Mouse (Mus musculus): Measurements from ENCODE around the gene Eci3. TPM values are rescaled to one million over a fixed set of nuclear protein-coding genes. Genes with fewer than 3 reads are reported as not detected.
"Not testable (repeated sequence)": the region's sequence is repeated elsewhere in the genome, so short reads cannot be mapped to it uniquely, and the experiment has no call there.

The Eci3 gene
- polyA plus RNA-seq, 1 experiment from 2014 or later: 1.1 TPM

- no peak for ATAC-seq (ENCODE audit: low FRiP score)
- H3K4me1 ChIP-seq (replicated peaks; ENCODE audit: control insufficient read depth, insufficient read depth, low read length): no peaks in the 10 kb centered on the region
- H3K36me3 ChIP-seq (replicated peaks; ENCODE audit: control insufficient read depth, insufficient read depth): peaks cover 48% of the 10 kb centered on the region
- H3K4me3 ChIP-seq (replicated peaks; ENCODE audit: low read length): no peak overlapping the region
- H3K9me3 ChIP-seq (ENCODE audit: control insufficient read depth, low read length): no peaks in the 10 kb centered on the region
- no peak overlapping the region for H3K4me2 ChIP-seq (replicated peaks)
- no peak overlapping the region for H3K27ac ChIP-seq
- WGBS: 98% methylated on average over 3 of the region's 3 CpGs
- no peaks in the 10 kb centered on the region for H3K27me3 ChIP-seq (ENCODE audit: control insufficient read depth, insufficient read depth, low read length)
- H3K9ac ChIP-seq: no peak overlapping the region
- DNase-seq (ENCODE audit: low spot score): no peak
These were observed 13.8 kb upstream of the Eci3 start for GRCm38 (mm10) chr13:34977410-34977809.

- Histone ChIP-seq H3K9me3 (ENCODE audit: control insufficient read depth, low read length) (no peaks in the 10 kb centered on the region), H3K36me3 (replicated peaks; ENCODE audit: control insufficient read depth, insufficient read depth) (peaks cover 40% of the 10 kb centered on the region), H3K27ac (no peak overlapping the region), H3K27me3 (ENCODE audit: control insufficient read depth, insufficient read depth, low read length) (no peaks in the 10 kb centered on the region), H3K4me3 (replicated peaks; ENCODE audit: low read length) (no peak overlapping the region), H3K9ac (no peak overlapping the region), H3K4me2 (replicated peaks) (no peak overlapping the region), H3K4me1 (replicated peaks; ENCODE audit: control insufficient read depth, insufficient read depth, low read length) (no peaks in the 10 kb centered on the region)
- no peak for DNase-seq (ENCODE audit: low spot score)
- ATAC-seq (ENCODE audit: low FRiP score): no peak
- WGBS: 95% methylated on average over 4 of the region's 4 CpGs
These were observed 12.5 kb upstream of the Eci3 start for GRCm38 (mm10) chr13:34976116-34976515.

DNA sequence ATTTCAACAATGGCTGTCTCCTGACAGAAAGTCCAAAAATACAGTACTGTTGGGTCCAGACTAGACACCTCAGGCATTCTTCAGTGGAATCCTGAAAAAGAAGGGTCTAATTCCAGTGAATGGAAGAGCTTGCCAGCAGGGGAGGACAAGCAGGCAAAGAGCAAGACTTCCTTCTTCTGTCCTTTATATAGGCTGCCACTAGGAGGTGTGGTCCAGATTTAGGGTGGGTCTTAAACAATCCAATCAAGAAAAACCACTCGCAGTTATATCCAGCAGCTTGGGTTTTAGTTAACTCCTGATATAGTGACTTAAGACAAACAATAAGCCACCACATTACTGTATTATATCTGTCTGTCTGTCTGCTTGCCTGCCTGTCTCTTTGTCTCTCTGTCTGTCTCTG lies 10.2 kb upstream of the Eci3 start:
- H3K9ac ChIP-seq: no peak overlapping the region
- WGBS: 64% methylated on average over 1 of the region's 1 CpGs
- H3K4me3 ChIP-seq (replicated peaks; ENCODE audit: low read length): no peak overlapping the region
- no peaks in the 10 kb centered on the region for H3K27me3 ChIP-seq (ENCODE audit: control insufficient read depth, insufficient read depth, low read length)
- H3K4me1 ChIP-seq (replicated peaks; ENCODE audit: control insufficient read depth, insufficient read depth, low read length): no peaks in the 10 kb centered on the region
- DNase-seq (ENCODE audit: low spot score) (no peak), ATAC-seq (ENCODE audit: low FRiP score) (no peak)
- H3K27ac ChIP-seq: no peak overlapping the region
- H3K4me2 ChIP-seq (replicated peaks): no peak overlapping the region
- H3K9me3 ChIP-seq (ENCODE audit: control insufficient read depth, low read length): no peaks in the 10 kb centered on the region
- H3K36me3 ChIP-seq (replicated peaks; ENCODE audit: control insufficient read depth, insufficient read depth): peaks cover 19% of the 10 kb centered on the region

DNA sequence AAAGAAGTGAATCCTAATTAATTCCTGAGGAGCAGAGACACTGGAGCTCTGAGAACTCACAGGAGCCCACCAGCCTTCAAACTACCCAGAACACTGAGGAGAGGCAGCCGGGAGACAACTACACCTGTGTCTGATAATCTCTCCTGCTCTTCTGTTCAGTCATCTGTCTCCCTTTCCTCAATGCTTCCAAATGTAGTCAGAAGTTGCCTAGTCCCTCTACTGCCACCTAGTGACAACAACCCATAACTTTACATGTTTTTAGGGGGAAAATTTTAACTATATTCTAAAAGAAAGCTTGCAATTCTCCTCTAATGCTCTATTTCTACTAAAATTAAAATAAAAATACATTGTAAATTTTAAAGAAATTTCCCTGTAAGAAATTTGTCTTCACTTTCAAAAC lies 9.5 kb upstream of the Eci3 start:
- no peaks in the 10 kb centered on the region for H3K27me3 ChIP-seq (ENCODE audit: control insufficient read depth, insufficient read depth, low read length)
- no peak overlapping the region for H3K9ac ChIP-seq
- no peaks in the 10 kb centered on the region for H3K9me3 ChIP-seq (ENCODE audit: control insufficient read depth, low read length)
- peaks cover 13% of the 10 kb centered on the region for H3K36me3 ChIP-seq (replicated peaks; ENCODE audit: control insufficient read depth, insufficient read depth)
- WGBS: 36% methylated on average over 1 of the region's 1 CpGs
- no peak overlapping the region for H3K4me3 ChIP-seq (replicated peaks; ENCODE audit: low read length)
- H3K27ac ChIP-seq: no peak overlapping the region
- no peaks in the 10 kb centered on the region for H3K4me1 ChIP-seq (replicated peaks; ENCODE audit: control insufficient read depth, insufficient read depth, low read length)
- DNase-seq (ENCODE audit: low spot score) (peak; percentile 44), ATAC-seq (ENCODE audit: low FRiP score) (no peak)
- no peak overlapping the region for H3K4me2 ChIP-seq (replicated peaks)

DNA sequence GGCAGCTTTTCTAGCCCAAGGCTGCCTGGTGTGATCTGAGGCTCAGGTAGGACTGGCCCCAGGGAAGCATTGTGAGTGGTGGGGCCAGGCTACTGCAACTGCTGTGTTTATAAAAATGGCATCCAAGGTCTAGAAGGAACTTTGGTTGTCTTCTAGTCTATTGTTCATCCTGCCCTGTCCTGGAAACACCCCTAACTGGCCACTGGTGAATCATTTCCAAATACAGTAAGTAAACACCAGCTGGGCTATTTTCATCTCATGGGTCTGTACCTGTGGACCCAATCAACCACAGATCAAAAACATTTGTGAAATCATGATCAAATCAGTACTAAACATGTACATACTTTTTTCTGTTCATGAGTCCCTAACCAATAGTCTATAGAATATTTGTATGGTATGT lies 8.8 kb upstream of the Eci3 start:
- not testable (repeated sequence) for H3K27ac ChIP-seq; H3K4me1 ChIP-seq (replicated peaks; ENCODE audit: control insufficient read depth, insufficient read depth, low read length); H3K9me3 ChIP-seq (ENCODE audit: control insufficient read depth, low read length); DNase-seq (ENCODE audit: low spot score); H3K9ac ChIP-seq; H3K4me3 ChIP-seq (replicated peaks; ENCODE audit: low read length); ATAC-seq (ENCODE audit: low FRiP score); H3K36me3 ChIP-seq (replicated peaks; ENCODE audit: control insufficient read depth, insufficient read depth); H3K4me2 ChIP-seq (replicated peaks); H3K27me3 ChIP-seq (ENCODE audit: control insufficient read depth, insufficient read depth, low read length)

GRCm38 (mm10) chr13:34965647-34966046 lies 2.0 kb upstream of the Eci3 start:
- H3K27me3 ChIP-seq (ENCODE audit: control insufficient read depth, insufficient read depth, low read length); H3K27ac ChIP-seq; H3K4me2 ChIP-seq (replicated peaks); H3K4me3 ChIP-seq (replicated peaks; ENCODE audit: low read length); H3K9me3 ChIP-seq (ENCODE audit: control insufficient read depth, low read length); H3K36me3 ChIP-seq (replicated peaks; ENCODE audit: control insufficient read depth, insufficient read depth); ATAC-seq (ENCODE audit: low FRiP score); DNase-seq (ENCODE audit: low spot score); H3K9ac ChIP-seq: not testable (repeated sequence)
- H3K4me1 ChIP-seq (replicated peaks; ENCODE audit: control insufficient read depth, insufficient read depth, low read length): peaks cover 11% of the 10 kb centered on the region
- 74% methylated on average over 9 of the region's 9 CpGs for WGBS

- no peak overlapping the region for H3K27ac ChIP-seq
- H3K9ac ChIP-seq: peak overlapping the region; percentile 51; the same call in 1 of the 2 replicates
- ATAC-seq (ENCODE audit: low FRiP score) (no peak), DNase-seq (ENCODE audit: low spot score) (no peak)
- H3K9me3 ChIP-seq (ENCODE audit: control insufficient read depth, low read length): no peaks in the 10 kb centered on the region
- H3K4me2 ChIP-seq (replicated peaks): peak overlapping the region; percentile 77
- H3K36me3 ChIP-seq (replicated peaks; ENCODE audit: control insufficient read depth, insufficient read depth): no peaks in the 10 kb centered on the region
- H3K4me3 ChIP-seq (replicated peaks; ENCODE audit: low read length): peak overlapping the region; percentile 37
- H3K27me3 ChIP-seq (ENCODE audit: control insufficient read depth, insufficient read depth, low read length): peaks cover 7% of the 10 kb centered on the region
- peaks cover 11% of the 10 kb centered on the region for H3K4me1 ChIP-seq (replicated peaks; ENCODE audit: control insufficient read depth, insufficient read depth, low read length)
- 13% methylated on average over 5 of the region's 5 CpGs for WGBS
These were observed 1.3 kb upstream of the Eci3 start for GRCm38 (mm10) chr13:34964866-34965265.

- ATAC-seq (ENCODE audit: low FRiP score): no peak
- 4% methylated on average over 14 of the region's 14 CpGs for WGBS
- peak; percentile 35 for DNase-seq (ENCODE audit: low spot score)
These were observed 809 bp upstream of the Eci3 start for GRCm38 (mm10) chr13:34964419-34964818.

DNA sequence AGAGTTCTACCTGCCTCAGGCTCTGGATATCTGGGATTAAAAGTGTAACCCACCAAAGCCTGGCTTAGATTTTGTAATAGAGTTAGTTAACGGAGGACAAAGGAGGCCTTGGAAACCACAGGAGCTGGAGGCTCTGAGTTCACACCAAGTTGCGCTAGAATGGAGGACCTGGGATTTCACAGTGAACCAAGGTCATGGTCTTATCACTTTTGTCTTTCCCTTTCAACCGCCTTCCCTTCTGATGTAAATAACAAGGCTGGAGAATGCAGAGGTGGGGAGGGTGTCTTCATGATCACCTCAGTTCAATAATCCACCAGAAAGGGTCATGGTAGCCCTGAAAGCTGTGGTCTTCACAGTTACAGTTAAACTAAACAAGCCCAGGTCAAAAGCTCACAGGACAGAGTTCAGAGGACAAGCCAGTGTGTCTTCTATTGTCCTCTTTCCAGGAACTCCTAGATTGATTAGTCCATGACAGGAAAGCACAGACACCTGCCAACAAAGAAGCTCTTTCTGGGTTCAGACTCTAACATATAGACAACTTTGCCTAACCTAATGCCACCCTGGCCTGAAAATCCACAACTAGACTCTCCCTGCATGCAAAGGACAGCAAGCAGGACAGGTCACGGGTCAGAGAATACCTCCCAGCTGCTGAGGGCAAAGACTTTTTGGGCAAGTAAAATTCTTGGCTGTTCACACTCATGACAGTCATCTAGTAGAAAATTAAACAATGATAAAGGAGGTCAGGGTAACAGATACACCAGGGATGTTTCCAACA lies 2.4 kb downstream of the Eci3 start:
- Histone ChIP-seq H3K4me1 (replicated peaks; ENCODE audit: control insufficient read depth, insufficient read depth, low read length) (peaks cover 11% of the 10 kb centered on the region), H3K9me3 (ENCODE audit: control insufficient read depth, low read length) (no peaks in the 10 kb centered on the region), H3K4me3 (replicated peaks; ENCODE audit: low read length) (no peak overlapping the region), H3K27me3 (ENCODE audit: control insufficient read depth, insufficient read depth, low read length) (peaks cover 7% of the 10 kb centered on the region), H3K9ac (no peak overlapping the region), H3K27ac (no peak overlapping the region), H3K36me3 (replicated peaks; ENCODE audit: control insufficient read depth, insufficient read depth) (no peaks in the 10 kb centered on the region), H3K4me2 (replicated peaks) (no peak overlapping the region)
- DNase-seq (ENCODE audit: low spot score) (no peak), ATAC-seq (ENCODE audit: low FRiP score) (no peak)
- WGBS: 87% methylated on average over 4 of the region's 4 CpGs

More at GRCm38 (mm10) chr13:34964419-34964818, 809 bp upstream of the Eci3 start:
- H3K9me3 ChIP-seq (ENCODE audit: control insufficient read depth, low read length): no peaks in the 10 kb centered on the region
- peak overlapping the region; percentile 51 for H3K9ac ChIP-seq
- peaks cover 7% of the 10 kb centered on the region for H3K27me3 ChIP-seq (ENCODE audit: control insufficient read depth, insufficient read depth, low read length)
- peak overlapping the region; percentile 77 for H3K4me2 ChIP-seq (replicated peaks)
- peaks cover 11% of the 10 kb centered on the region for H3K4me1 ChIP-seq (replicated peaks; ENCODE audit: control insufficient read depth, insufficient read depth, low read length)
- H3K27ac ChIP-seq: no peak overlapping the region
- H3K4me3 ChIP-seq (replicated peaks; ENCODE audit: low read length): peak overlapping the region; percentile 37
- no peaks in the 10 kb centered on the region for H3K36me3 ChIP-seq (replicated peaks; ENCODE audit: control insufficient read depth, insufficient read depth)

GRCm38 (mm10) chr13:34958158-34958557 lies 5.5 kb downstream of the Eci3 start:
- H3K4me2 ChIP-seq (replicated peaks); H3K4me3 ChIP-seq (replicated peaks; ENCODE audit: low read length); H3K27me3 ChIP-seq (ENCODE audit: control insufficient read depth, insufficient read depth, low read length); H3K9me3 ChIP-seq (ENCODE audit: control insufficient read depth, low read length); H3K36me3 ChIP-seq (replicated peaks; ENCODE audit: control insufficient read depth, insufficient read depth); H3K27ac ChIP-seq; H3K4me1 ChIP-seq (replicated peaks; ENCODE audit: control insufficient read depth, insufficient read depth, low read length); DNase-seq (ENCODE audit: low spot score); H3K9ac ChIP-seq; ATAC-seq (ENCODE audit: low FRiP score): not testable (repeated sequence)
- WGBS: 83% methylated on average over 3 of the region's 3 CpGs
